19 mouse cellular contexts compared by ENCODE assay signal in genomic region chr6:17681810-17682209, GRCm38 (mm10). TPM values are rescaled to one million over a fixed set of nuclear protein-coding genes. Genes with fewer than 3 reads are reported as not detected.
DNase-seq lines count a peak whose midpoint lies in the region; ATAC-seq and TF ChIP-seq lines count a peak whose summit lies in the region.
"Had no signal": no experiment of that assay in that cellular context is flagged by ENCODE, and none has a peak within 500 bp of the region (broad histone marks: within the 10 kb centered on the region; RNA-seq: fewer than 3 reads in every experiment).

No protein-coding gene starts in this region.

- ATAC-seq in forebrain, embryonic 15.5 days (replicated peaks): 0 out of 2 replicates have a peak, but pooled peaks have one; percentile 46
- ATAC-seq in forebrain, embryonic 16.5 days: no peak
- peak; percentile 10; the same call in 1 of the 2 replicates for ATAC-seq in liver, embryonic 13.5 days (ENCODE audit: low read depth)
- ATAC-seq in liver, embryonic 12.5 days: no peak
- ATAC-seq in midbrain, embryonic 13.5 days: 0 out of 2 replicates have a peak, but pooled peaks have one; percentile 30
- ATAC-seq in midbrain, embryonic 15.5 days (replicated peaks): no peak
- peak; percentile 47; the same call in 1 of the 2 replicates for ATAC-seq in stomach, postnatal 0 days (ENCODE audit: low FRiP score, low TSS enrichment)
- ATAC-seq: hindbrain, embryonic 16.5 days had no signal

- DNase-seq in liver, embryonic 13.5 days: no peak
- no peak for DNase-seq in stomach, postnatal 0 days (ENCODE audit: low spot score)
- no peak for DNase-seq in adrenal gland, adult (ENCODE audit: inconsistent age in 2 of 2, low spot score in 1 of 2)
- DNase-seq: adrenal gland, adult 2 months; cerebellum, adult 2 months; gastrocnemius, postnatal 14 days; heart, adult 2 months; kidney, adult 11 months; kidney, postnatal 10 days; lung, postnatal 10 days; right cerebral cortex, postnatal 25 days; thymus, postnatal 14 days had no signal

- no peaks in the 10 kb centered on the region for H3K27me3 ChIP-seq in forebrain, embryonic 15.5 days
- no peaks in the 10 kb centered on the region for H3K27me3 ChIP-seq in forebrain, embryonic 16.5 days (replicated peaks; ENCODE audit: control insufficient read depth, insufficient read depth, low read length)
- H3K27me3 ChIP-seq in liver, embryonic 13.5 days: no peaks in the 10 kb centered on the region
- no peaks in the 10 kb centered on the region for H3K27me3 ChIP-seq in liver, embryonic 12.5 days (replicated peaks)
- H3K27me3 ChIP-seq in midbrain, embryonic 13.5 days: no peaks in the 10 kb centered on the region
- no peaks in the 10 kb centered on the region for H3K27me3 ChIP-seq in midbrain, embryonic 15.5 days (replicated peaks)
- H3K27me3 ChIP-seq in stomach, postnatal 0 days (ENCODE audit: control insufficient read depth, insufficient read depth, low read length): no peaks in the 10 kb centered on the region
- H3K27me3 ChIP-seq: embryonic facial prominence, embryonic 13.5 days had no signal

- TF ChIP-seq EP300 in stomach, postnatal 0 days (optimal IDR thresholded peaks at IDR 0.05): no peak

- H3K9me3 ChIP-seq in forebrain, embryonic 15.5 days: peaks cover 3% of the 10 kb centered on the region; the same call in 1 of the 2 replicates
- no peaks in the 10 kb centered on the region for H3K9me3 ChIP-seq in forebrain, embryonic 16.5 days (ENCODE audit: control insufficient read depth, low read length)
- H3K9me3 ChIP-seq in liver, embryonic 13.5 days (replicated peaks): peaks cover 6% of the 10 kb centered on the region
- H3K9me3 ChIP-seq in liver, embryonic 12.5 days (replicated peaks): peaks cover 9% of the 10 kb centered on the region
- no peaks in the 10 kb centered on the region for H3K9me3 ChIP-seq in midbrain, embryonic 13.5 days
- no peaks in the 10 kb centered on the region for H3K9me3 ChIP-seq in midbrain, embryonic 15.5 days
- no peaks in the 10 kb centered on the region for H3K9me3 ChIP-seq in stomach, postnatal 0 days (ENCODE audit: control insufficient read depth, low read length)
- H3K9me3 ChIP-seq: embryonic facial prominence, embryonic 13.5 days had no signal

- no peak overlapping the region for H3K9ac ChIP-seq in forebrain, embryonic 15.5 days (replicated peaks)
- H3K9ac ChIP-seq in forebrain, embryonic 16.5 days (replicated peaks; ENCODE audit: low read depth, low read length): no peak overlapping the region
- no peak overlapping the region for H3K9ac ChIP-seq in liver, embryonic 13.5 days
- no peak overlapping the region for H3K9ac ChIP-seq in liver, embryonic 12.5 days
- H3K9ac ChIP-seq in midbrain, embryonic 13.5 days (replicated peaks): no peak overlapping the region
- H3K9ac ChIP-seq in midbrain, embryonic 15.5 days: no peak overlapping the region
- no peak overlapping the region for H3K9ac ChIP-seq in stomach, postnatal 0 days (ENCODE audit: low read length)
- H3K9ac ChIP-seq: embryonic facial prominence, embryonic 13.5 days had no signal

- no peak for TF ChIP-seq CTCF in stomach, postnatal 0 days (IDR thresholded peaks at IDR 0.05; ENCODE audit: low read depth)

- no peaks in the 10 kb centered on the region for H3K36me3 ChIP-seq in forebrain, embryonic 15.5 days
- no peaks in the 10 kb centered on the region for H3K36me3 ChIP-seq in forebrain, embryonic 16.5 days (ENCODE audit: control insufficient read depth, insufficient read depth)
- H3K36me3 ChIP-seq in liver, embryonic 13.5 days: no peaks in the 10 kb centered on the region
- no peaks in the 10 kb centered on the region for H3K36me3 ChIP-seq in liver, embryonic 12.5 days
- no peaks in the 10 kb centered on the region for H3K36me3 ChIP-seq in midbrain, embryonic 13.5 days
- H3K36me3 ChIP-seq in midbrain, embryonic 15.5 days (replicated peaks): no peaks in the 10 kb centered on the region
- H3K36me3 ChIP-seq in stomach, postnatal 0 days (ENCODE audit: control insufficient read depth, insufficient read depth, low read length): no peaks in the 10 kb centered on the region
- H3K36me3 ChIP-seq: embryonic facial prominence, embryonic 13.5 days had no signal

- H3K4me1 ChIP-seq in forebrain, embryonic 15.5 days: no peaks in the 10 kb centered on the region
- no peaks in the 10 kb centered on the region for H3K4me1 ChIP-seq in forebrain, embryonic 16.5 days (replicated peaks; ENCODE audit: control insufficient read depth, insufficient read depth, low read length)
- H3K4me1 ChIP-seq in liver, embryonic 13.5 days (replicated peaks): peaks cover 17% of the 10 kb centered on the region
- H3K4me1 ChIP-seq in liver, embryonic 12.5 days: peaks cover 21% of the 10 kb centered on the region
- no peaks in the 10 kb centered on the region for H3K4me1 ChIP-seq in midbrain, embryonic 13.5 days (replicated peaks)
- no peaks in the 10 kb centered on the region for H3K4me1 ChIP-seq in midbrain, embryonic 15.5 days
- H3K4me1 ChIP-seq in stomach, postnatal 0 days (replicated peaks; ENCODE audit: control insufficient read depth, insufficient read depth): no peaks in the 10 kb centered on the region
- H3K4me1 ChIP-seq: embryonic facial prominence, embryonic 13.5 days had no signal

- no peak overlapping the region for H3K4me3 ChIP-seq in forebrain, embryonic 15.5 days
- H3K4me3 ChIP-seq in forebrain, embryonic 16.5 days (replicated peaks; ENCODE audit: low read length): no peak overlapping the region
- no peak overlapping the region for H3K4me3 ChIP-seq in liver, embryonic 13.5 days (replicated peaks)
- no peak overlapping the region for H3K4me3 ChIP-seq in liver, embryonic 12.5 days
- H3K4me3 ChIP-seq in midbrain, embryonic 13.5 days (replicated peaks): no peak overlapping the region
- no peak overlapping the region for H3K4me3 ChIP-seq in midbrain, embryonic 15.5 days
- H3K4me3 ChIP-seq in stomach, postnatal 0 days (ENCODE audit: low read depth, low read length): no peak overlapping the region
- H3K4me3 ChIP-seq: embryonic facial prominence, embryonic 13.5 days; heart, adult 2 months had no signal

- 97% methylated on average over 8 of the region's 8 CpGs for WGBS in forebrain, embryonic 15.5 days
- 97% methylated on average over 8 of the region's 8 CpGs for WGBS in forebrain, embryonic 16.5 days
- 89% methylated on average over 8 of the region's 8 CpGs for WGBS in liver, embryonic 13.5 days (ENCODE audit: insufficient replicate concordance)
- 90% methylated on average over 8 of the region's 8 CpGs for WGBS in liver, embryonic 12.5 days (ENCODE audit: insufficient replicate concordance)
- 96% methylated on average over 8 of the region's 8 CpGs for WGBS in midbrain, embryonic 13.5 days
- 97% methylated on average over 8 of the region's 8 CpGs for WGBS in midbrain, embryonic 15.5 days
- 98% methylated on average over 8 of the region's 8 CpGs for WGBS in stomach, postnatal 0 days

- no peak overlapping the region for H3K27ac ChIP-seq in forebrain, embryonic 15.5 days (replicated peaks)
- H3K27ac ChIP-seq in forebrain, embryonic 16.5 days (ENCODE audit: low read length): no peak overlapping the region
- no peak overlapping the region for H3K27ac ChIP-seq in liver, embryonic 13.5 days
- H3K27ac ChIP-seq in liver, embryonic 12.5 days: no peak overlapping the region
- no peak overlapping the region for H3K27ac ChIP-seq in midbrain, embryonic 13.5 days
- no peak overlapping the region for H3K27ac ChIP-seq in midbrain, embryonic 15.5 days
- no peak overlapping the region for H3K27ac ChIP-seq in stomach, postnatal 0 days (replicated peaks)
- H3K27ac ChIP-seq: embryonic facial prominence, embryonic 13.5 days; heart, adult 2 months had no signal

- no peak overlapping the region for H3K4me2 ChIP-seq in forebrain, embryonic 15.5 days (replicated peaks)
- no peak overlapping the region for H3K4me2 ChIP-seq in forebrain, embryonic 16.5 days (ENCODE audit: low read length)
- no peak overlapping the region for H3K4me2 ChIP-seq in liver, embryonic 13.5 days
- no peak overlapping the region for H3K4me2 ChIP-seq in liver, embryonic 12.5 days
- H3K4me2 ChIP-seq in midbrain, embryonic 13.5 days (replicated peaks): no peak overlapping the region
- no peak overlapping the region for H3K4me2 ChIP-seq in midbrain, embryonic 15.5 days
- no peak overlapping the region for H3K4me2 ChIP-seq in stomach, postnatal 0 days (replicated peaks; ENCODE audit: low read depth)
- H3K4me2 ChIP-seq: embryonic facial prominence, embryonic 13.5 days had no signal

RNA-seq across cellular contexts. Expression of gene St7, which starts 10.9 kb away (rescaled TPM):
- 61.3 and 68.2 TPM in 2 replicates for polyA plus RNA-seq in forebrain, embryonic 15.5 days (2015; fragmentation: Nextera tagmentation; extraction: Ambion mirVana)
- 68.0 and 70.6 TPM in 2 replicates for polyA plus RNA-seq in forebrain, embryonic 16.5 days (2015; fragmentation: Nextera tagmentation; extraction: Ambion mirVana)
- polyA plus RNA-seq in liver, embryonic 13.5 days (2015; fragmentation: Nextera tagmentation; extraction: Ambion mirVana): 11.0 and 11.8 TPM in 2 replicates
- polyA plus RNA-seq in liver, embryonic 12.5 days (2016; fragmentation: Nextera tagmentation; extraction: Ambion mirVana): 13.8 and 14.5 TPM in 2 replicates
- 62.4 and 63.0 TPM in 2 replicates for polyA plus RNA-seq in midbrain, embryonic 13.5 days (2015; fragmentation: Nextera tagmentation; extraction: Ambion mirVana)
- 60.8 and 63.4 TPM in 2 replicates for polyA plus RNA-seq in midbrain, embryonic 15.5 days (2015; fragmentation: Nextera tagmentation; extraction: Ambion mirVana)
- polyA plus RNA-seq in stomach, postnatal 0 days (2015; fragmentation: Nextera tagmentation; extraction: Ambion mirVana): 11.8 and 12.5 TPM in 2 replicates

RNA-seq across cellular contexts. Expression of gene Capza2, which starts 45.8 kb away (rescaled TPM):
- polyA plus RNA-seq in forebrain, embryonic 15.5 days (2015; fragmentation: Nextera tagmentation; extraction: Ambion mirVana): 245 and 257 TPM in 2 replicates
- polyA plus RNA-seq in forebrain, embryonic 16.5 days (2015; fragmentation: Nextera tagmentation; extraction: Ambion mirVana): 269 and 308 TPM in 2 replicates
- 97.5 and 121 TPM in 2 replicates for polyA plus RNA-seq in liver, embryonic 13.5 days (2015; fragmentation: Nextera tagmentation; extraction: Ambion mirVana)
- polyA plus RNA-seq in liver, embryonic 12.5 days (2016; fragmentation: Nextera tagmentation; extraction: Ambion mirVana): 103 TPM in 2 replicates
- polyA plus RNA-seq in midbrain, embryonic 13.5 days (2015; fragmentation: Nextera tagmentation; extraction: Ambion mirVana): 238 and 262 TPM in 2 replicates
- polyA plus RNA-seq in midbrain, embryonic 15.5 days (2015; fragmentation: Nextera tagmentation; extraction: Ambion mirVana): 218 and 224 TPM in 2 replicates
- polyA plus RNA-seq in stomach, postnatal 0 days (2015; fragmentation: Nextera tagmentation; extraction: Ambion mirVana): 161 and 167 TPM in 2 replicates

Comparison
In these comparisons a context has a peak if more than half of its experiments do, and no peak if none do; other contexts are left out.
1. ATAC-seq: peak in forebrain, embryonic 15.5 days (single experiment), liver, embryonic 13.5 days (single experiment), midbrain, embryonic 13.5 days (single experiment) and stomach, postnatal 0 days (single experiment); none in forebrain, embryonic 16.5 days (single experiment), liver, embryonic 12.5 days (single experiment) and midbrain, embryonic 15.5 days (single experiment).